Mouse (Mus musculus) urinary bladder, postnatal 36 days (tissue): ENCODE measurements around the gene Wdr59.
A peak's percentile ranks its signal among the peaks of the same experiment; 100 is the strongest.

Experiments used
- DNase-seq, 2 experiments: peaks; one replicate each; pipeline ENCODE4 v3.0.0; 2022; ENCODE audit warnings: low spot score in 2 of 2, mixed read lengths in 1 of 2

The Wdr59 gene

GRCm38 (mm10) chr8:111521713-111522429, at the start of gene Wdr59:
Gene Wdr59 (minus strand): TSS chr8:111522092.
- peak; percentile 95 to 97 for DNase-seq

GRCm38 (mm10) chr8:111571661-111572060, 49.8 kb upstream of the Wdr59 start:
- no peak for DNase-seq

GRCm38 (mm10) chr8:111570432-111570831, 48.5 kb upstream of the Wdr59 start:
- no peak for DNase-seq

GRCm38 (mm10) chr8:111569926-111570325, 48.0 kb upstream of the Wdr59 start:
- no peak for DNase-seq

- DNase-seq: no peak
These were observed 46.1 kb upstream of the Wdr59 start for GRCm38 (mm10) chr8:111568029-111568428.

- no peak for DNase-seq
These were observed 45.7 kb upstream of the Wdr59 start for GRCm38 (mm10) chr8:111567571-111567970.

- no peak for DNase-seq
These were observed 44.4 kb upstream of the Wdr59 start for GRCm38 (mm10) chr8:111566326-111566725.

- no peak for DNase-seq
These were observed 43.9 kb upstream of the Wdr59 start for GRCm38 (mm10) chr8:111565784-111566191.

- DNase-seq: no peak
These were observed 42.2 kb upstream of the Wdr59 start for GRCm38 (mm10) chr8:111564093-111564492.

- DNase-seq: no peak
These were observed 41.8 kb upstream of the Wdr59 start for GRCm38 (mm10) chr8:111563687-111564086.

GRCm38 (mm10) chr8:111563075-111563474, 41.2 kb upstream of the Wdr59 start:
- no peak for DNase-seq

- DNase-seq: no peak
These were observed 40.4 kb upstream of the Wdr59 start for GRCm38 (mm10) chr8:111562274-111562803.

- DNase-seq: peak in 1 of 2 experiments; percentile 13
These were observed 39.9 kb upstream of the Wdr59 start for GRCm38 (mm10) chr8:111561824-111562223.

GRCm38 (mm10) chr8:111551511-111552130, 29.7 kb upstream of the Wdr59 start:
- DNase-seq: no peak

GRCm38 (mm10) chr8:111550002-111550870, 28.3 kb upstream of the Wdr59 start:
- no peak for DNase-seq

- no peak for DNase-seq
These were observed 26.3 kb upstream of the Wdr59 start for GRCm38 (mm10) chr8:111548201-111548600.

GRCm38 (mm10) chr8:111547144-111547543, 25.3 kb upstream of the Wdr59 start:
- no peak for DNase-seq

GRCm38 (mm10) chr8:111545406-111546156, 23.7 kb upstream of the Wdr59 start:
- DNase-seq: no peak

- no peak for DNase-seq
These were observed 22.0 kb upstream of the Wdr59 start for GRCm38 (mm10) chr8:111543712-111544380.

GRCm38 (mm10) chr8:111539422-111540076, 17.7 kb upstream of the Wdr59 start:
- peak in 1 of 2 experiments; percentile 25 for DNase-seq
